Mouse (Mus musculus): ENCODE results near the gene Traf4. TPM values are rescaled to one million over a fixed set of nuclear protein-coding genes. Genes with fewer than 3 reads are reported as not detected.

Traf4 gene
- total and polyA plus RNA-seq, 2 experiments: 8.8 to 73.5 TPM

DNA sequence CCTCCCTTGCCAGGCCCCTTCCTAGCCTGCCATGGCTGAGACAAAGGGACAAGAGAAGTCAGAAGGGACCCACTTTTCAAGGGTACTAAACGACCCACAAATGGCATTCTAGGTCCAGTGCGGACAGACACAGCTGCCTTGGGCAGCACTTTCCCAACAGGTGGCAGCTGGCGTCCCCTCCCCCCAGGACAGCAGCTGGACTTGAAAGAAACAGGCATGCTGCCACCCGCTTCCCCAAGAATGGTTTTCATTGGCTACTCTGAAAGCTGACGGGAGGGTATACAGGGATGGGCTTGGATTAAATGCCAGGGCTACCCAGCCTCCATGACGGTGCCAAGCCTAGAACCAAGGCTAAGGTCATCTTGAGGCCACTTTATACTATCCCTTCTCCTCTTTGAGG is 2.9 kb downstream of the Traf4 start:
- no peak for TF ChIP-seq POLR2A (IDR thresholded peaks at IDR 0.05; ENCODE audit: extremely low read depth, insufficient read depth, low read length)
- TF ChIP-seq CTCF (IDR thresholded peaks at IDR 0.05; ENCODE audit: low read depth, low read length): no peak
- Histone ChIP-seq H3K9ac (ENCODE audit: low read depth, low read length) (peak overlapping the region; percentile 16; the same call in 1 of the 2 replicates), H3K27ac (replicated peaks; ENCODE audit: insufficient read depth, low read depth, low read length) (peak overlapping the region; percentile 98), H3K36me3 (ENCODE audit: control insufficient read depth, insufficient read depth, low read length) (peaks cover 8% of the 10 kb centered on the region), H3K27me3 (ENCODE audit: control insufficient read depth, insufficient read depth, low read length) (no peaks in the 10 kb centered on the region), H3K4me1 (ENCODE audit: control insufficient read depth, insufficient read depth, low read length) (peaks cover 23% of the 10 kb centered on the region), H3K4me3 (ENCODE audit: insufficient read depth, low read depth, low read length) (no peak overlapping the region), H3K79me2 (ENCODE audit: control insufficient read depth, insufficient read depth, low read length) (peaks cover 41% of the 10 kb centered on the region; the same call in 1 of the 2 replicates)
- 29% methylated on average over 6 of the region's 6 CpGs for WGBS
- peak; percentile 72 for DNase-seq (ENCODE audit: extremely low read depth, low read depth, low spot score)

DNA sequence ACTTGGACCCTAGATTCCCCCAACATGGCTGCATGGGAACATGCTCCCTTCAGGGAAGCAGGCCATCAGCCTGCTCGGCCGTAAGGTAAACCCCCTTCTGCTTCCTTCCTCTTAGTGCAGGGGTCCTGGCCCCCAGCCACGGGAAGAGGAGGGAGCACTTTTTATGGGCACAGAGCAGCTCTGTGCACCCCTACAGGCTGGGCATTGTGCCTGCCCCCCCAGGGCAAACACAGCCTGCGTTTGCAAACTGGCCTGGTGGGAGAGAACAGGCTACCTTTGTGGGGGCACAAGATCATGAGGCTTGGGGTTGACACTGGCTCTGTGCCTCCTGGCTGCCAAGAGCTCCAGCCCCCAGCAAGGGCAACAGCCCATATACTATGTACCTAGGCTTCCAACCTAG is 3.4 kb downstream of the Traf4 start:
- H3K27ac ChIP-seq (replicated peaks; ENCODE audit: insufficient read depth, low read depth, low read length): 0 out of 2 replicates have a peak overlapping the region, but pooled peaks have one; percentile 23
- no peak for DNase-seq (ENCODE audit: extremely low read depth, low read depth, low spot score)
- no peak overlapping the region for H3K4me3 ChIP-seq (ENCODE audit: insufficient read depth, low read depth, low read length)
- no peaks in the 10 kb centered on the region for H3K27me3 ChIP-seq (ENCODE audit: control insufficient read depth, insufficient read depth, low read length)
- peak overlapping the region; percentile 16; the same call in 1 of the 2 replicates for H3K9ac ChIP-seq (ENCODE audit: low read depth, low read length)
- 45% methylated on average over 4 of the region's 4 CpGs for WGBS
- peaks cover 23% of the 10 kb centered on the region for H3K4me1 ChIP-seq (ENCODE audit: control insufficient read depth, insufficient read depth, low read length)
- TF ChIP-seq POLR2A (IDR thresholded peaks at IDR 0.05; ENCODE audit: extremely low read depth, insufficient read depth, low read length) (no peak), CTCF (IDR thresholded peaks at IDR 0.05; ENCODE audit: low read depth, low read length) (no peak)
- H3K36me3 ChIP-seq (ENCODE audit: control insufficient read depth, insufficient read depth, low read length): peaks cover 8% of the 10 kb centered on the region
- H3K79me2 ChIP-seq (ENCODE audit: control insufficient read depth, insufficient read depth, low read length): peaks cover 41% of the 10 kb centered on the region; the same call in 1 of the 2 replicates

DNA sequence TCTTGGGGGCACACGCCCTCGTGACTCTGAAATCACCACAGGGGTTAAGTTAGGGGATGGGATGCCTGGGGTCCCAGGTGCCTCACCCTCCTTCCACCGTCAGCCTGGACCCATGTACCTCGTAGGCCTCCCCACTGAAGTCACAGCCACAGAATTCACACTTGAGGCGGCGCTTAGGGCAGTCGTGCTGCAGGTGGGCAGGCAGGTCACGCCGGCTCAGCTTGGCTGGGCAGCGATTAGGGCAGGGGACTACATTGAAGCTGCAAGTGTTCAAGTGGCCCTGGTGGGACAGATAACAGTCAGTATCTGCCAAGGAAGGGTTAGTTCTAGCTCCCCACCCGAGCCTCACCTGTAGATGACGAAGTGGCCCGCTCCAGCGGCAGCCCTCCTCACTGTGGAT is 4.2 kb downstream of the Traf4 start:
- DNase-seq (ENCODE audit: extremely low read depth, low read depth, low spot score): no peak
- no peak for TF ChIP-seq POLR2A (IDR thresholded peaks at IDR 0.05; ENCODE audit: extremely low read depth, insufficient read depth, low read length)
- no peak for TF ChIP-seq CTCF (IDR thresholded peaks at IDR 0.05; ENCODE audit: low read depth, low read length)
- Histone ChIP-seq H3K4me1 (ENCODE audit: control insufficient read depth, insufficient read depth, low read length) (peaks cover 20% of the 10 kb centered on the region), H3K27ac (replicated peaks; ENCODE audit: insufficient read depth, low read depth, low read length) (no peak overlapping the region), H3K4me3 (ENCODE audit: insufficient read depth, low read depth, low read length) (no peak overlapping the region), H3K27me3 (ENCODE audit: control insufficient read depth, insufficient read depth, low read length) (no peaks in the 10 kb centered on the region), H3K9ac (ENCODE audit: low read depth, low read length) (no peak overlapping the region), H3K79me2 (ENCODE audit: control insufficient read depth, insufficient read depth, low read length) (peaks cover 41% of the 10 kb centered on the region; the same call in 1 of the 2 replicates), H3K36me3 (ENCODE audit: control insufficient read depth, insufficient read depth, low read length) (peaks cover 8% of the 10 kb centered on the region)
- 93% methylated on average over 14 of the region's 14 CpGs for WGBS

DNA sequence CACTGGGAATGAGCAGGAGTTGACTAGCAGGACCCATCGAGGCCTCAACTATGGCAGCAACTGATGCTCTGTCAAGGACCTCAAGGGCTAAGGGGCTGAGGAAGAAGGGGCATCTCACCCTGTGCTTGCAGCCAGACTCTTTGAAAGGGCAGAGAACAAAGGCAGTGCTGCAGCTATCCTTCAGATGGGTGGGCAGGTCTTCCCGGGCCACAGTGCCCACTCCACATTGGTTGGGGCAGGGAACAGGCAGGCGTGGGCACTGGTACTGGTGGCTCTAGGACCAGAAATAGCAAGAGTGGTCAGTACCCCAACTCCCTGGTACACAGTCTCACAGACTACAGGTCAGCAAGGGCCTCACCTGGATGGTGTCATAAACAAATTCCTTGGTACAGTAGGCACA is 4.7 kb downstream of the Traf4 start:
- TF ChIP-seq POLR2A (IDR thresholded peaks at IDR 0.05; ENCODE audit: extremely low read depth, insufficient read depth, low read length): no peak
- TF ChIP-seq CTCF (IDR thresholded peaks at IDR 0.05; ENCODE audit: low read depth, low read length): no peak
- H3K4me1 ChIP-seq (ENCODE audit: control insufficient read depth, insufficient read depth, low read length): peaks cover 18% of the 10 kb centered on the region
- H3K27me3 ChIP-seq (ENCODE audit: control insufficient read depth, insufficient read depth, low read length): no peaks in the 10 kb centered on the region
- 85% methylated on average over 3 of the region's 3 CpGs for WGBS
- H3K27ac ChIP-seq (replicated peaks; ENCODE audit: insufficient read depth, low read depth, low read length): no peak overlapping the region
- H3K9ac ChIP-seq (ENCODE audit: low read depth, low read length): no peak overlapping the region
- peaks cover 41% of the 10 kb centered on the region; the same call in 1 of the 2 replicates for H3K79me2 ChIP-seq (ENCODE audit: control insufficient read depth, insufficient read depth, low read length)
- peaks cover 8% of the 10 kb centered on the region for H3K36me3 ChIP-seq (ENCODE audit: control insufficient read depth, insufficient read depth, low read length)
- no peak for DNase-seq (ENCODE audit: extremely low read depth, low read depth, low spot score)
- H3K4me3 ChIP-seq (ENCODE audit: insufficient read depth, low read depth, low read length): no peak overlapping the region

DNA sequence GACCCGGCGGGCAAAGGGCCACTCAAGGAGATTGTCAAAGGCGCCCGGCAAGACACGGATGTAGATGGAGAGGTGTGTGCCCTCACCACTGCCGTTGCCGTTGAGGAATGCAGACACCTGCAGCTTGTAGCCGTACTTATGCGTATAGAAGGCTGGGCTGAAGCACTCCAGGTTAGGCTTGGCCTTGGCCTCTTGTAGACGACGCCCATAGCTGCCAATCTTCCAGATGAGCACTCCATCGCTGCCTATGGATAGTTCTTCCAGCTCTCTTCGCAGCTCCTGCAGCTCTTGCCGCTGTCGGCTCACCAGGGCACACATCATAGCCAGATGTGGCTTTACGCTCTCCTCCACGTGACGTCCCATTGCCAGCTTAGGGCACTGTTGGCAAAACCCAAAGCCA is 5.2 kb downstream of the Traf4 start:
- Histone ChIP-seq H3K36me3 (ENCODE audit: control insufficient read depth, insufficient read depth, low read length) (peaks cover 8% of the 10 kb centered on the region), H3K9ac (ENCODE audit: low read depth, low read length) (no peak overlapping the region), H3K27me3 (ENCODE audit: control insufficient read depth, insufficient read depth, low read length) (no peaks in the 10 kb centered on the region), H3K4me1 (ENCODE audit: control insufficient read depth, insufficient read depth, low read length) (peaks cover 18% of the 10 kb centered on the region), H3K79me2 (ENCODE audit: control insufficient read depth, insufficient read depth, low read length) (peaks cover 40% of the 10 kb centered on the region; the same call in 1 of the 2 replicates), H3K27ac (replicated peaks; ENCODE audit: insufficient read depth, low read depth, low read length) (no peak overlapping the region), H3K4me3 (ENCODE audit: insufficient read depth, low read depth, low read length) (no peak overlapping the region)
- 86% methylated on average over 18 of the region's 18 CpGs for WGBS
- no peak for DNase-seq (ENCODE audit: extremely low read depth, low read depth, low spot score)
- TF ChIP-seq CTCF (IDR thresholded peaks at IDR 0.05; ENCODE audit: low read depth, low read length): no peak

DNA sequence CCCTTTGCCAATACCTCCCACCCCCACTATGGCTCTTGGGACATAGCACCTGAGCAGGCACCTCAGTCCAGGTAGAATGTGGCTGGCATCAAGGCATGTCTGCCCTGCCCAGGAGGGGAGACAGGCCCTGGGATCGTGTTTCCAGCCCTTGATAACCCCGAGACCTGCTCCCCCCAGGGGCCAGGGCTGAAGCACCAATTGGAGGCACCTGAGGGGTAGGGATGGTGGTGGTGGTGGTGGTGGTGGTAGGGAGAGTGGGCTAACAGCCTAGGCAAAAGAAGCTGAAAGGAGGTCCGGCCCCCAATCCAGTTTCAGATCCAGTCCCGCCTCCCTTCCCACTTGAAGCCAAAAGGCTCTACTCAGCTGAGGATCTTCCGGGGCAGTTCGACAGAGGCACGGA is 5.8 kb downstream of the Traf4 start:
- Histone ChIP-seq H3K27me3 (ENCODE audit: control insufficient read depth, insufficient read depth, low read length) (no peaks in the 10 kb centered on the region), H3K36me3 (ENCODE audit: control insufficient read depth, insufficient read depth, low read length) (peaks cover 8% of the 10 kb centered on the region), H3K4me1 (ENCODE audit: control insufficient read depth, insufficient read depth, low read length) (peaks cover 18% of the 10 kb centered on the region), H3K79me2 (ENCODE audit: control insufficient read depth, insufficient read depth, low read length) (peaks cover 34% of the 10 kb centered on the region; the same call in 1 of the 2 replicates), H3K27ac (replicated peaks; ENCODE audit: insufficient read depth, low read depth, low read length) (no peak overlapping the region), H3K9ac (ENCODE audit: low read depth, low read length) (no peak overlapping the region), H3K4me3 (ENCODE audit: insufficient read depth, low read depth, low read length) (no peak overlapping the region)
- no peak for DNase-seq (ENCODE audit: extremely low read depth, low read depth, low spot score)
- no peak for TF ChIP-seq POLR2A (IDR thresholded peaks at IDR 0.05; ENCODE audit: extremely low read depth, insufficient read depth, low read length)
- TF ChIP-seq CTCF (IDR thresholded peaks at IDR 0.05; ENCODE audit: low read depth, low read length): no peak
- WGBS: 72% methylated on average over 7 of the region's 7 CpGs

All from liver, adult 2 months (tissue).